In the genomic region with DNA sequence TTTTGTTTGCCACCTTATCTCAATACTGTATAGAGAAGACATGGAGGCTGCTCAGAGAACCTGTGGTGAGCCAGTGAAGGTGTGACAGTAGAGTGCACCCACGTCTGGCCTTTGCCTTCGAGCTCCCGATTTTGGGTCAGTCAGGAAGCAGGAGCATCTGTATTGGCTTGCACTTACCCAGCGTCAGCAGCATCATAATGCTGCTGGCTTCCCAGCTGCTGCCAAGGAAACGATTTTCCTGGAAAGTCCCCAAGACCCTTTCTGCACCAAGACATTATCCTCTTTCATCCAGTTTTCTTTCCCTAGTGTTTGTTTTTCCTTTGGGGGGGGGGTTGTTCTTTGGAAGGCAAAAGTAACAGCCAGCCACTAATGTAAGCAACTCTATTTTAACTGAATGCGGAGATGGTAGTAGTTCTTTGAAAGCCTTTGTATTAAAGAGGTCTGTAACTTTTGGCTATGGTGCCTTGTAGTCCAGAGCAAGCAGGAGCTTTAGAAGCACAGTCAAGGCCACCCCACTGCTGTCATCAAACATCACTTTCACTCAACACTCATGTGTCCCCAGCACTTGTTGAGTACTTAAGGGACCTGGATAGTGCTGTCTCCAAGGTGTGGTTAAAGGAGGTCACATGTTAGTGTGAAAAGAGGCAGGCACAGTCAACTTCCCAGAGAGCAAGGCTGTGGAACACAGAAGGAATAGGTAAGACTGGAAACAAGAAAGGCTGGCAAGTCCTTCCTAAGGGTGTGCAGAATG, we compare ENCODE assay signal across 12 mouse cellular contexts.
A peak's percentile ranks its signal among the peaks of the same experiment; 100 is the strongest.
DNase-seq lines count a peak whose midpoint lies in the region; ATAC-seq and TF ChIP-seq lines count a peak whose summit lies in the region.
"Had no signal": no experiment of that assay in that cellular context is flagged by ENCODE, and none has a peak within 500 bp of the region (broad histone marks: within the 10 kb centered on the region; RNA-seq: fewer than 3 reads in every experiment).

No protein-coding gene starts in this region.

- H3K4me1 ChIP-seq in heart, embryonic 16.5 days (ENCODE audit: control insufficient read depth, insufficient read depth, low read length): peaks cover 21% of the 10 kb centered on the region
- peaks cover 6% of the 10 kb centered on the region; the same call in 1 of the 2 replicates for H3K4me1 ChIP-seq in lung, postnatal 0 days (ENCODE audit: insufficient read depth, low read depth, low read length)
- peaks cover 2% of the 10 kb centered on the region for H3K4me1 ChIP-seq in lung, adult 2 months (ENCODE audit: control insufficient read depth, insufficient read depth, low read length)

- TF ChIP-seq POLR2A in lung, adult 2 months (IDR thresholded peaks at IDR 0.05; ENCODE audit: borderline replicate concordance, extremely low read depth, low read depth, low read length): no peak

- WGBS in heart, embryonic 16.5 days: 29% methylated on average over 6 of the region's 6 CpGs
- 50% methylated on average over 6 of the region's 6 CpGs for WGBS in lung, postnatal 0 days
- WGBS in lung, adult 2 months: 49% methylated on average over 6 of the region's 6 CpGs

- ATAC-seq in heart, embryonic 16.5 days (replicated peaks; ENCODE audit: extremely low read depth, insufficient read depth, low FRiP score): peak; percentile 71
- ATAC-seq in lung, postnatal 0 days: 0 out of 2 replicates have a peak, but pooled peaks have one; percentile 14
- ATAC-seq: intestine, postnatal 0 days had no signal

- peak; percentile 60 to 65 for DNase-seq in cerebellum, postnatal 10 days
- DNase-seq in cerebellum, adult 8-10 months: no peak
- no peak for DNase-seq in heart, adult 11 months
- peak; percentile 19 for DNase-seq in lung, postnatal 0 days (ENCODE audit: low spot score)
- DNase-seq in lung, adult 2 months: no peak
- peak; percentile 38 to 41 for DNase-seq in heart, postnatal 10 days
- DNase-seq in kidney, postnatal 4 days: no peak
- DNase-seq: adrenal gland, adult 8-10 months; kidney, postnatal 25 days had no signal

- H3K27ac ChIP-seq in heart, embryonic 16.5 days (ENCODE audit: low read length): peak overlapping the region; percentile 28; the same call in 1 of the 2 replicates
- no peak overlapping the region for H3K27ac ChIP-seq in lung, postnatal 0 days (ENCODE audit: low read length)
- H3K27ac ChIP-seq: embryonic facial prominence, embryonic 12.5 days had no signal

- H3K4me2 ChIP-seq in heart, embryonic 16.5 days (ENCODE audit: low read depth, low read length): no peak overlapping the region
- no peak overlapping the region for H3K4me2 ChIP-seq in lung, postnatal 0 days (replicated peaks; ENCODE audit: low read depth, low read length)
- H3K4me2 ChIP-seq: embryonic facial prominence, embryonic 12.5 days had no signal

- H3K9ac ChIP-seq in heart, embryonic 16.5 days (ENCODE audit: low read length): no peak overlapping the region
- no peak overlapping the region for H3K9ac ChIP-seq in lung, postnatal 0 days (replicated peaks; ENCODE audit: low read depth)
- H3K9ac ChIP-seq: embryonic facial prominence, embryonic 12.5 days had no signal

- no peaks in the 10 kb centered on the region for H3K9me3 ChIP-seq in heart, embryonic 16.5 days (replicated peaks; ENCODE audit: control insufficient read depth, low read length)
- no peaks in the 10 kb centered on the region for H3K9me3 ChIP-seq in lung, postnatal 0 days (ENCODE audit: low read length)
- H3K9me3 ChIP-seq: embryonic facial prominence, embryonic 12.5 days had no signal

- TF ChIP-seq CTCF in lung, postnatal 0 days (IDR thresholded peaks at IDR 0.05): no peak
- TF ChIP-seq CTCF in lung, adult 2 months (IDR thresholded peaks at IDR 0.05; ENCODE audit: insufficient read depth, low read length): no peak

- H3K36me3 ChIP-seq in heart, embryonic 16.5 days (ENCODE audit: control insufficient read depth, insufficient read depth): no peaks in the 10 kb centered on the region
- no peaks in the 10 kb centered on the region for H3K36me3 ChIP-seq in lung, postnatal 0 days (ENCODE audit: insufficient read depth, low read length)
- H3K36me3 ChIP-seq: embryonic facial prominence, embryonic 12.5 days had no signal

- intact Hi-C loops in heart, postnatal 10 days (cut with DNase I): no loop called here

- no peak overlapping the region for H3K4me3 ChIP-seq in heart, embryonic 16.5 days (ENCODE audit: low read length)
- no peak overlapping the region for H3K4me3 ChIP-seq in lung, postnatal 0 days (ENCODE audit: low read depth, low read length)
- H3K4me3 ChIP-seq in lung, adult 2 months (replicated peaks; ENCODE audit: extremely low read depth, low read depth, low read length): no peak overlapping the region
- H3K4me3 ChIP-seq: embryonic facial prominence, embryonic 12.5 days had no signal

- no peak for TF ChIP-seq EP300 in lung, postnatal 0 days (IDR thresholded peaks at IDR 0.05)

- H3K27me3 ChIP-seq in heart, embryonic 16.5 days (ENCODE audit: control insufficient read depth, insufficient read depth, low read length): no peaks in the 10 kb centered on the region
- no peaks in the 10 kb centered on the region for H3K27me3 ChIP-seq in lung, postnatal 0 days (replicated peaks; ENCODE audit: insufficient read depth, low read length)
- H3K27me3 ChIP-seq: embryonic facial prominence, embryonic 12.5 days had no signal

Comparison
In these comparisons a context has a peak if more than half of its experiments do, and no peak if none do; other contexts are left out.
1. DNase-seq: peak in cerebellum, postnatal 10 days (2 of 2), lung, postnatal 0 days (single experiment) and heart, postnatal 10 days (2 of 2); none in cerebellum, adult 8-10 months (single experiment), heart, adult 11 months (single experiment), lung, adult 2 months (single experiment) and kidney, postnatal 4 days (0 of 2).